Mouse (Mus musculus) heart, postnatal 0 days (tissue): Measurements from ENCODE around the gene Gata2. TPM values are rescaled to one million over a fixed set of nuclear protein-coding genes. Genes with fewer than 3 reads are reported as not detected.

Source experiments
- ATAC-seq: fragments of 200-750 bp; cut with Nextera tagmentation; 2 replicates; pipeline ENCODE4 v1.8.0; 2017; ENCODE audit warnings: low read depth, moderate number of reproducible peaks, moderate library complexity; ENCODE audit not compliant: insufficient read depth
- DNase-seq: peaks from one replicate; pipeline ENCODE4 v3.0.0-alpha.2; 2016; ENCODE audit warnings: low spot score
- H3K27ac ChIP-seq: fragments of 300-500 bp; sonication (generic); 2 replicates; pipeline ENCODE4 v1.5.1; 2014; ENCODE audit warnings: low read depth, mild to moderate bottlenecking
- H3K27me3 ChIP-seq: fragments of 300-500 bp; sonication (generic); 2 replicates; pipeline ENCODE4 v1.6.1; 2014; ENCODE audit warnings: low read length, mixed read lengths; ENCODE audit not compliant: control insufficient read depth, insufficient read depth
- H3K36me3 ChIP-seq: fragments of 300-500 bp; sonication (generic); replicated peaks from 2 replicates; pipeline ENCODE4 v1.6.1; 2014; ENCODE audit warnings: low read length, mixed read lengths; ENCODE audit not compliant: control insufficient read depth, insufficient read depth
- H3K4me1 ChIP-seq: fragments of 300-500 bp; sonication (generic); 2 replicates; pipeline ENCODE4 v1.6.1; 2014; ENCODE audit warnings: antibody characterized with exemption; ENCODE audit not compliant: control insufficient read depth, insufficient read depth
- H3K4me2 ChIP-seq: fragments of 300-500 bp; sonication (generic); 2 replicates; pipeline ENCODE4 v1.6.1; 2014; ENCODE audit warnings: low read depth, mild to moderate bottlenecking, low read length, moderate library complexity
- H3K4me3 ChIP-seq: fragments of 300-500 bp; sonication (generic); 2 replicates; pipeline ENCODE4 v1.5.1; 2014; ENCODE audit warnings: low read depth, low read length
- H3K9ac ChIP-seq: fragments of 300-500 bp; sonication (generic); replicated peaks from 2 replicates; pipeline ENCODE4 v1.6.1; 2014; ENCODE audit warnings: low read depth, low read length, mixed read lengths
- H3K9me3 ChIP-seq: fragments of 300-500 bp; sonication (generic); replicated peaks from 2 replicates; pipeline ENCODE4 v1.6.1; 2016; ENCODE audit warnings: low read length; ENCODE audit not compliant: control insufficient read depth
- CTCF ChIP-seq: IDR thresholded peaks from 2 replicates; pipeline ENCODE4 v1.5.1; 2016; ENCODE audit warnings: antibody characterized with exemption, control low read depth, low read depth
- EP300 ChIP-seq: IDR thresholded peaks from 2 replicates; pipeline ENCODE4 v1.6.1; 2016; ENCODE audit warnings: antibody characterized with exemption, low read depth
- WGBS: fragments of 180-500 bp; shearing (Covaris S2); extraction: QIAGEN DNeasy Blood & Tissue Kit; methylation state at CpG from one replicate; pipeline ENCODE4 v1.1.7; 2014; 5-methylcytosine and 5-hydroxymethylcytosine counted together
- polyA plus RNA-seq: library from polyadenylated mRNA; unstranded; fragments of >200 nt; fragmentation: Nextera tagmentation; extraction: Ambion mirVana; gene quantifications from 2 replicates; pipeline ENCODE4 v1.2.1, GENCODE M21; 2015
- total RNA-seq: library from RNA; depleted of rRNA; stranded (reverse); fragments of >200 nt; gene quantifications from 2 replicates; pipeline ENCODE4 v1.2.3, GENCODE M21; 2014; ENCODE audit warnings: low replicate concordance

Gene Gata2
- total and polyA plus RNA-seq, 2 experiments from 2014 or later = 16.0 to 17.7 TPM

- Histone ChIP-seq H3K4me3 (peak overlapping the region; percentile 53), H3K4me1 (peaks cover 6% of the 10 kb centered on the region; the same call in 1 of the 2 replicates), H3K4me2 (peak overlapping the region; percentile 64), H3K27ac (peak overlapping the region; percentile 65), H3K9me3 (no peaks in the 10 kb centered on the region), H3K27me3 (peaks cover 99% of the 10 kb centered on the region), H3K36me3 (no peaks in the 10 kb centered on the region), H3K9ac (peak overlapping the region; percentile 59)
- DNase-seq (peak; percentile 72), ATAC-seq (peak; percentile 77)
- 1% methylated on average over 53 of the region's 62 CpGs for WGBS
- TF ChIP-seq CTCF = no peak
- TF ChIP-seq EP300 = no peak
These were observed 4.6 kb downstream of the Gata2 start for GRCm38 (mm10) chr6:88198070-88198940.

DNA sequence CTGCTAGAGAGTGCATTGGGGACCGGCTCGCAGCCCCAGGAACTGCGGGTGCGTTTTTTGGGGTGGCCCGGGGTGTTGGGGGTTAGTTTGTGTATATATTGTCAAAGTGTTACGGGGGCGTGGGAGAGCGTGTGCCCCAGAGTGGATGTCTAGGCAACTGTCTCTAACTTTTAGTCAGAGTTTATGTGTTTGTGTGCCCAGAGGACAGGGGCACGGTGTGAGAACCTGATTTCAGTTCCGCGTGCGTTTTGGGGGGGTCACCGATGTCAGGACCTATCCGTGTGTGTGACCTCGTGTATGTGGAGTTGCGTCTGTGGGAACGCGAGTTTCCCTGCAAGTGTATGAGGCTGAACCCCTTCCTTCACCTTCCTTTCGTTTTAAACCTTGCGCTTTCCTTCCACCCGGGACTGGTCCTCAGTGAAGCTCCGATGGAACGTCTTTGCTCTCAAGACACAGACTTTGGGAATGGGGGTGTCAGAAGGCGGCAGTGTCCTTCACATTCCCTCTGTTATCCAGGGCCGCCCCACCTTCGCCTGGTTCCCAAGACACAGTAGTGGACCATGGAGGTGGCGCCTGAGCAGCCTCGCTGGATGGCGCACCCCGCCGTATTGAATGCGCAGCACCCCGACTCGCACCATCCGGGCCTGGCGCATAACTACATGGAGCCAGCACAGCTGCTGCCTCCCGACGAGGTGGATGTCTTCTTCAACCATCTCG lies 5.5 kb downstream of the Gata2 start:
- H3K9me3 ChIP-seq = no peaks in the 10 kb centered on the region
- no peaks in the 10 kb centered on the region for H3K36me3 ChIP-seq
- H3K27me3 ChIP-seq = peaks cover 99% of the 10 kb centered on the region
- H3K4me2 ChIP-seq = peak overlapping the region; percentile 64
- peak overlapping the region; percentile 53 for H3K4me3 ChIP-seq
- no peak for DNase-seq
- peak overlapping the region; percentile 59 for H3K9ac ChIP-seq
- no peak for ATAC-seq
- 0 out of 2 replicates have a peak, but pooled peaks cover under 1% of the 10 kb centered on the region for H3K4me1 ChIP-seq
- no peak for TF ChIP-seq EP300
- no peak for TF ChIP-seq CTCF
- 1% methylated on average over 39 of the region's 39 CpGs for WGBS
- H3K27ac ChIP-seq = peak overlapping the region; percentile 33

DNA sequence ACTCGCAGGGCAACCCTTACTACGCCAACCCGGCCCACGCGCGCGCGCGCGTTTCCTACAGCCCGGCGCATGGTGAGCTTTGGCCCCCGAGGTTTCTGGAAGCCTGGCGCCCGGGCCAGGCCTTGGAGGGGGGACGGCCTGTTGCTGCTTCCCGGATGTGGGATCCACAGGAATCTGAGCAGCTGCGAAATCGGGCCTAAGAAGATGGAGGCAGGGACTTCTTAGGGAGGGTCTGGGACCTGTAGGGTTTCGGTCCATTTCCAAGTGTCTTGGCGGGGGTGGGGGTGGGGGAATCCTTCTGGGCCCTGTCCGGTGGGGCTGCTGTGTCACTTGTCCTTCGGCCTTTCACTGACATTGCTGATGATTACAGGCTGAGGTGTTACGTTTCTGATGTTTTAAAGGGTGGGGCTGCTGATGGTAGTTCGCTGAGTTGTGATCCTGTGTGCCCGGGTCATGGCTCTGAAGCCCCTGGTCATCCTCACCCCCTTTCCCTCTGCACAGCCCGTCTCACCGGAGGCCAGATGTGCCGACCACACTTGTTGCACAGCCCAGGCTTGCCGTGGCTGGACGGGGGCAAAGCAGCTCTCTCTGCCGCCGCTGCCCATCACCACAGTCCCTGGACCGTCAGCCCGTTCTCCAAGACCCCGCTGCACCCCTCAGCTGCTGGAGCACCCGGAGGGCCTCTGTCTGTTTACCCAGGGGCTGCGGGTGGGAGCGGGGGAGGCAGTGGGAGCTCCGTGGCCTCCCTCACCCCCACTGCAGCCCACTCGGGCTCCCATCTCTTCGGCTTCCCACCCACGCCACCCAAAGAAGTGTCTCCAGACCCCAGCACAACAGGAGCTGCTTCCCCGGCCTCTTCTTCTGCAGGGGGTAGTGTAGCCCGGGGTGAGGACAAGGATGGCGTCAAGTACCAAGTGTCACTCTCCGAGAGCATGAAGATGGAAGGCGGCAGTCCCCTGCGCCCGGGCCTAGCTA lies 6.3 kb downstream of the Gata2 start:
- peak overlapping the region; percentile 59 for H3K9ac ChIP-seq
- H3K36me3 ChIP-seq = no peaks in the 10 kb centered on the region
- TF ChIP-seq CTCF = no peak
- H3K4me1 ChIP-seq = no peaks in the 10 kb centered on the region
- H3K4me3 ChIP-seq = peak overlapping the region; percentile 53
- H3K27me3 ChIP-seq = peaks cover 99% of the 10 kb centered on the region
- WGBS = 13% methylated on average over 49 of the region's 50 CpGs
- DNase-seq (no peak), ATAC-seq (no peak)
- peak overlapping the region; percentile 31; the same call in 1 of the 2 replicates for H3K27ac ChIP-seq
- peak overlapping the region; percentile 64 for H3K4me2 ChIP-seq
- H3K9me3 ChIP-seq = no peaks in the 10 kb centered on the region

DNA sequence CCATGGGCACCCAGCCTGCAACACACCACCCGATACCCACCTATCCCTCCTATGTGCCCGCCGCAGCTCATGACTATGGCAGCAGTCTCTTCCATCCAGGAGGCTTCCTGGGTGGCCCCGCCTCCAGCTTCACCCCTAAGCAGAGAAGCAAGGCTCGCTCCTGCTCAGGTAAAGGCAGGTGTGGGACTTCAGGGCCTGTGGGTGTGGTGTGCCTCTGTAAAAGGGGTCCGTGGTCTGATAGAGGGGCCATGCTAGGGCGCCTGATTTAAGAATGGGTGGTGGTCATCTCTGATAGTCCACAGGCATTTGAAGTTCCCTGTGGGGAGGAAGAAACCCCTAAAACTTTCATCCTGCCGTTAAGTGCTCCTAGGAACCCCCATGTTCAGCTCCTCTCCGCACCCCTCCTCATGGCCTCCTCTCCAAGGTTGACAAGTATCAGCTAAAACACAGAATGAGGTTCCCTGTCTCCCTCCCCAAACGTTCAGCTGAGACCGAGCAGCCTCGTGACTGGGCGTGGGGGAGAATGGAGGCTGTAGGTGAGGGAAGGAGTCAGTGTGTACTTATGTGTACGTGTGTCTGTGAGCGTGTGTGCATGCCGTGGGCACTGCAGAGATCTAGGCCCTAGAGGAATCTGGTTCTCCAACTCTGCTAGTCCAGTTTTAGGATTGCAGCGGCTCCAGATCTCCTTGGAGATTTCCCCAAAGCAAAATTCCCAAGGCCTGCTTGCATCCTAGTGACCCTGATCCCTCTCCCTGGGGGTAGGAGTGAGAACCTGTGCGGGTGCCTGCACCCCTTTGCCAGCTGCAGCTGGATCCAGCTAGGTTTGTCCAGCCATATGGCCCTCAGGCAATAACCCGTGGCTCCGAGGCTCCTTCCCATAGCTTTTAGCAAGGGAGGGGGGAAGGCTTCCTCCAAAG lies 7.3 kb downstream of the Gata2 start:
- peak overlapping the region; percentile 53 for H3K4me3 ChIP-seq
- WGBS = 40% methylated on average over 20 of the region's 20 CpGs
- no peaks in the 10 kb centered on the region for H3K9me3 ChIP-seq
- no peak for TF ChIP-seq CTCF
- TF ChIP-seq EP300 = no peak
- H3K27ac ChIP-seq = no peak overlapping the region
- DNase-seq (no peak), ATAC-seq (no peak)
- no peaks in the 10 kb centered on the region for H3K36me3 ChIP-seq
- no peaks in the 10 kb centered on the region for H3K4me1 ChIP-seq
- H3K9ac ChIP-seq = no peak overlapping the region
- peak overlapping the region; percentile 64 for H3K4me2 ChIP-seq
- peaks cover 99% of the 10 kb centered on the region for H3K27me3 ChIP-seq
